Mouse (Mus musculus) heart, postnatal 0 days (tissue): ENCODE data around the gene Ak6.

ENCODE experiments used
- CTCF ChIP-seq: IDR thresholded peaks from 2 replicates; pipeline ENCODE4 v1.5.1; 2016; ENCODE audit warnings: antibody characterized with exemption, control low read depth, low read depth
- EP300 ChIP-seq: IDR thresholded peaks from 2 replicates; pipeline ENCODE4 v1.6.1; 2016; ENCODE audit warnings: antibody characterized with exemption, low read depth

GRCm38 (mm10) chr13:100607756-100608155 is 43.0 kb upstream of the Ak6 start:
- TF ChIP-seq CTCF (no peak; the same call in 1 of the 2 replicates), EP300 (no peak)
